Mouse (Mus musculus): ENCODE measurements at regions not wholly inside any gene's neighbourhood (a gene's known extent, or its start where the extent isn't known, plus 50 kb on each side); places are given as distances from the start of the nearest gene placed in this dataset.
A peak's percentile ranks its signal among the peaks of the same experiment; 100 is the strongest.

GRCm38 (mm10) chr1:48792573-48792972 lies 1899.9 kb upstream of the Slc39a10 start:
- DNase-seq, result no peak

GRCm38 (mm10) chr1:48753252-48753755 lies 1860.7 kb upstream of the Slc39a10 start:
- no peak for DNase-seq

DNA sequence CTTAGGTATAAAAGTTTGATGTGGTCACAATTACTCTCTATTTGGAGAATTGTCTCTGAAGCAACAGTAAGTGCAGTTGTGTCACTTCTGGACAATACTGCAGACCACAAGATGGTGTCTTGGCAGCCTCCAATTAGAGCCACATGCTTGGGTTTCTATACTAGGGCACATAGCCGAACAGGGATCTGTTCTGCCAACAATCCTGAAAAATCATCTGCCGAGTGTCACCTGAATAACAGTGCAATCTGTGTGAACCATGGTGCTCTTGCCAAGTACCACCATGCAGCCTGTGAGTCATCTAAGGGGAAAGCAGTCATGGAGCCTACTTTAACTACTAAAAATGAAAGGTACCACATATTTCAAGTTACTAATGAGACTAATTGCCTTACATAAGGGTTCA lies 1840.9 kb upstream of the Slc39a10 start:
- DNase-seq, result no peak

DNA sequence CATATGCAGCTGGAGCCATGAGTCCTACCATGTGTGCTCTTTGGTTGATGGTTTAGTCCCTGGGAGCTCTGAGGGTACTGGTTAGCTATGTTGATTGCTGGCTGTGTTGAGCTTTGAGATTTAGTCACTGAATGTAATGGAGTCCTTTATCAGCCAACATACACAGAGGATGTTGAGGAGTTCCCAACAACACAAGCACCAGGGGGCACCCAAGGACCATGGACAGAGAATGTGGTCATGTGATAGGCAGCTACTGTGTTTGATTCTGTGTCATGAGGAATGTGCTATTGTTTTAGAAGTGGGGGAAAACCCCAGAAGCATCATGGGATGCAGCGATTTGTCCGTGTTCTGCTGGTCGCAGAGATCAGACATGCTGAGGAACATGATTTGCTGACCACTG lies 1816.0 kb upstream of the Slc39a10 start:
- peak; percentile 11 to 45 for DNase-seq
